Mouse (Mus musculus) layer of hippocampus, postnatal 10 days (tissue): Measurements from ENCODE around the gene Pdf. TPM values are rescaled to one million over a fixed set of nuclear protein-coding genes. Genes with fewer than 3 reads are reported as not detected.
A peak's percentile ranks its signal among the peaks of the same experiment; 100 is the strongest.

Experiments used
- DNase-seq, 2 experiments: peaks; one replicate each; pipeline ENCODE4 v3.0.0; 2021; ENCODE audit warnings: low spot score in 2 of 2
- long read RNA-seq: library from polyadenylated mRNA; stranded (forward); transcript quantifications from one replicate; pipeline ENCODE4 v2.0.0, GENCODE M21; 2023
- total RNA-seq, 2 experiments: library from RNA; stranded (reverse); gene quantifications; 2 replicates each; pipeline ENCODE4 v1.2.3; 2021

Pdf gene
- total RNA-seq: 10 to 100 TPM; 23.6 to 27.6 TPM
- long read RNA-seq, transcript Pdf-201 (2 exons, 1,306 nt): major isoform, 52 of 52 reads
- long read RNA-seq, partial matches to known transcripts: 0 of 52 reads
- long read RNA-seq, other reads (novel, unspliced or antisense): 0 of 52 reads

DNA sequence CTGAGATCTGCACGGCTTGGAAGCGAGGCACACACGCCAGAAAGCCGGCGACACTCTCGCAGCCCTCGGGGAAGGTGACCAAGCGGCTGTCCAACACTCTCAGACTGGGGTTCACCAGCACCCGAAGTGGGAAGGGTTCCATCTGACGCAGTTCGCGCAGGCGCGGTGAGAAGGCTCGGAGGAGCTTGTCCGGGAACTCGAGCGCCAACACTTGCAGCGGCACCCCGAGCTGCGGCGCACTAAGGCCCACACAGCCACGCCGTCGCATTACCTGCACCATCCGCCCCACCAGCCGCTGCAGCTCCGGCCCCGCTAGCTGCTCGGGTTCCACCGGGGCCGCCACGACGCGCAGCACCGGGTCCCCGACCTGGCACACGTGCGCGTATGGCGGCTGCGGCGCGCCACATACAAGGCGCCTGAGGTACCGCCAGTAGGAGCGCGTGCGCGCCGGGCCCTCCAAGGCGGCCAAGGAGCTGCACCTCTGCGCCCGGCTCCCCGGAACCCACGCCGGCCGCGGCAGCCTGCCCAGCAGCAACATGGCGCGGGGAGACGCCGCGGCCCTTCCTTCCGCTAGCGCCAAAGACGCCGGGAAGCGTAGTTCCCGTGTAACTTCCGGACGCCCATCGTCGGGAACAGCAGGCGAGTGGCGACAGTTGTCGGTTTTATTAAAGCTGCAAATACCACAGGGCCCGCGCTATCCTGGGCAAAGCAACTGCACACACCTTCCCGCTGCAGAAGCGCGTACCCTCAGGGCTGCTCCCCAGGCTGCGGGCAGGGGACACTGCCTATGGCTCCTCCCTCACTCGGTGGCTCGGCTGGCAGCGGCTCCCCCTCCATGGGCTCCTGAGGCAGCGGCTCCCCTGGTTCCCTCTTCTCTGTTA is at the start of gene Pdf:
TSS of gene Pdf (minus strand) at position 554 of the 881 bp plus-strand sequence.
- peak; percentile 84 to 86 for DNase-seq

DNA sequence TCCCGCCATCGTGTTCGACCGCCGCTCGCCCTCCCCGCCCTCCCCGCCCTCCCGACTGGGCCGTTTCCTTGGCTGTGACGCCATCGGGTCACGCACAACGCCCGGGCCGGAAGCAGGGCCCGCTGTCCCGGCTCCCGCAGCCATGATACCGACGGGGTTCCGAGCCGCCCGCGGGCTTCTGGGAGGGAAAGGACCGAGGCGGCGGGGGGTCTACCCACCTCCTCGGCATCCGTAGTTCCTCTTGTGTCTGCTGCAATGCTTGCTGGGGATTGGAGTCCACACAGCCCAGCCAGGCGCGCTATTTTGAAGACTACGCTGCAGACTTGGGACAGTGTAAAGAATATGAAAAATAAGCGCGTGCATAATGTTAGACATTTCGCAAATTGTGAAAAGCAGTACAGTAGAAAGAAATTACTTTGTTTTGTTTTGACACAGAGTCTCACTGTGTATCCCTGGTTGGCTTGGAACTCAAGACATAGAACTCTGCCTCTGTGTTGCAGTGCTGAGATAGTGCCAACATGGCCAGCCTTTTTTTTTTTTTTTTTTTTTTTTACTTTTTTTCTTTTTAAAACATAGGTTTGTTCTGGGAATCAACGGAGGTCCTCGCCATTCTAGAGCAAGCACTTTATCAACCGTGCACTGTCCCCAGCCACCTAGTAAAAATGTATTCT is 48.1 kb upstream of the Pdf start, which contains the start of gene Terf2:
TSS of gene Terf2 (minus strand) at position 182 of the 671 bp plus-strand sequence.
- peak; percentile 91 to 94 for DNase-seq

DNA sequence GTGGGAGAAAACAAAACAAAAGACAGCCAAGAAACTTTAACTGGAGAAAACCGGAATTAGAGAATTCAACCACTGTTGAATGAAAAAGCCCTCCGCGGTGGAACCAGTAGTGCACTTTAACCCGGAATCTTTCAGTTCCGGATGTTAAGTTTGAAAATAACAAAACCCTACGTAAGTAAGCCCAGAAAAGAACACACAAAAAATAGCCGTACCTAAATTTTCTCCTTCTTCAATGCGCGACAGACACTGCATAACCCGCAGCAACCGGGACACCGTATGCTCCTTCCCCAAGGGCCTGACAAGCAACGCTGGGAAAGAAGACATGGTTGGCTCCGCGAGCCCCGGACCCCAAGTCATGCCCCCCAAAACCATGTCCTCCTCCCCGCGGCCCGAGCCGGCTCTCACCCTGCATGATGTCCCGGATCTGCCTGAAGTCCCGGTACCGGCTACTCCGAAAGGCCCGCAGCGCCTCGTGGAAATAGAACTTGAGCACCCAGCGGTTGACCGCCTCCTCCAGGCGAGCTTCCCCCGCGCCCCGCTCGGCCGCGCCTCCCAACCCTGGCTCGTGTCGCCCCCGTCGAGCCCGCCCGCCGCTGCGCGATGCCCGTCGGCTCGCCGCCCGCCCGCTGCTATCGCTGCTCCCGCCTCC is 47.4 kb upstream of the Pdf start:
- DNase-seq: no peak

DNA sequence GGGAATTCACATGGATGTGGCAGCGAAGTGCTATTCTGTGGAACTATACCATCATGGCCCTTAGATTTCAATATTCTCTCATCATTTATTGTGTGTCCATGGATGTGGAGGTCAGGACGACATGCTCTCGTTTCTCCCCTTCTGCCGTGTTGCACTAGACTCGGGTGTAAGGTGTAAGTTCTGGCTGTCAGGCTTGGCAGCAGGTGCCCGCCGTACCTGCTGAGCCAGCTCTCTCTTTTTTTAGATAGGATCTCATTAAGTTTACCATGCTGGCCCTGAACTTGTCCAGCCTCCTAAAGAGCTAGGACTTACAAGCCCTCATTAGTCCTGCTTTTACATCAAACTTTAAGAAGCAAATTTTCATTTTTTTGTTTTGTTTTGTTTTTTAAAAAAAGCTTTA is 42.1 kb upstream of the Pdf start:
- no peak for DNase-seq

DNA sequence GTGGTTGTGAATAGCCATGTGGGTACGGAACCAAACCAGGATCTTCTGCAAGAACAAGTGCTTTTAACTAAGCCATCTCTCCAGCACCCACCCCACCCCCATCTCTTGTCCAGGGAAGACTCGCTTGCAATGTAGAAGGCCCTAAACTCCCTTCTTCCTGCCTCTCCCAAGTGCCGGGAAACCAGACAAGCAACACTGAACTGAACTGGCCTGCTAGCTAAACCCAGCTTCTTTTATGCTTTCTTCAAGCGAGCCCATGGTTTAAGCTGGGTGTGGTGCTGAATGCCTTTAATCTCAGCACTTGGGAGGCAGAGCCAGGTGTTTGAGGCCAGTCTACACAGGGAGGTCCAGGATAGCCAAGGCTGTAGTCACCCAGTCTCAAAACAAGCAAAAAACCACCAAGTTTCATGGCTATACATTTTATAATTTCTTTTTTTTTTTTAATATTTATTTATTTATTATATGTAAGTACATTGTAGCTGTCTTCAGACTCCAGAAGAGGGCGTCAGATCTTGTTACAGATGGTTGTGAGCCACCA is 40.2 kb upstream of the Pdf start:
- DNase-seq: no peak

DNA sequence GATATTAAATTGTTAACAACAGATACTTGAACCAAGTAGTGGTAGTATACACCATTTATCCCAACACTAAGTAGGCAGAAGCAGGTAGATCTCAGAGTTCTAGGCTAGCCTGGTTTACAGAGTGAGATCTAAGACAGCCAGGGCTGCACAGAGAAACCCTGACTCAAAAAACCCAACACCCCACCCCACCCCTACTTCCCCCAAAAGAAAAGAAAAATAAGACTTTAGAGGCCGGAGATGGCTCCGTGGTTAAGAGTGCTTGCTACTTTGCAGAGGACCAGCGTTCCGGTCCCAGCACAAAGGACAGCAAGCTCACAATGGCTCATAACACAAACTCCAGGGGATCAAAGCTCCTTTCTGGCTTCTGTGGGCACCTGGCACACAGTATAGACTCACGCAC is 37.6 kb upstream of the Pdf start:
- DNase-seq: no peak

DNA sequence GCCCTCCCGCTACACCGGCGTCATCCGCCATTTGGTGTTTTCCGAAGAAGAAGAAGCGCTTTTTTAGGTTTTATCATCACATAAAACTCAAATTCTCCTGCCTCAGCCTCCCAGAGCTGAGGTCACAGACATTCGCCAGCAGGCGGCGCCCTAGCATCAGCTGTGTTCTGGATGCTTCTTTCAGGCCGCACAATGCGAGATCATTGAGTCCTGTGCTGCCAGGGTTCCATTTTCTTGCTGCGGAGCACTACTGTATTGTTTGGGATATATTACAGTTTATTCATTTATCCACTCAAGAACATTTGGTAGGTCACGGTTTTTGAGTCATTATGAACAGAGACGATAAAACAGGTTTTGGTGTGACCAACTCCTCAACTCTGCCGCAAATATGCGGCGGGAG is 36.9 kb upstream of the Pdf start:
- no peak for DNase-seq

DNA sequence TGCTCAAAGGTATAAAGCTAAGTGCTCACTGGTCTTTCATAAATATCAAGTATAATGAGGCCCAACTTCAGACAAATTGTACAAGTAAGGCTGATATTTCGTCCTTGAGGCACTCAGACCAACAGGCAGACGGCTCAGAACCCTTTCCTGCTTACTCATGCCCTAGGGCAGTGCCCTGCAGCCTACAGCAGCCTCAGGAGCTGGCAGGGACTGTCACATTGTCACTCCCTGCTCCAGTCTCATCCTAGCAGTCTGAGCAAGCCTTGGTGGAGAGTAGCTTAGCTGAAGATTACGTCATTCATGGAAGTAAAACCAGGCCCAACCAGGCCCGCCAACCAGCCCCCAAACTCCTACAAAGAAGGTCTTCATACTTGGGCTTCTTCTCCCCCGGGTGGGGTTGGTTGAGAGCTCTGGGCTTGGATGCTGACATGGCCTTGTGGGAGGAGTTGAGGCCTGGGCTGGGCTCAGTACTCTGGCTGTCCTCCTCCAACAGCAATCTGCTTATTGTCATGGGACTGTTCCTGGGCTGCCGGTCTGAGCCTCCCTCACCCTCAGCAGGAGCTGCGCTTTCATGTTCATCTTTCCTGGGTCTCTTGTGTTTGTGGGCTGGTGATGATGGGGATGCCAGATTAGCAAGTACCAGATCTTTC is 27.9 kb upstream of the Pdf start:
- no peak for DNase-seq

DNA sequence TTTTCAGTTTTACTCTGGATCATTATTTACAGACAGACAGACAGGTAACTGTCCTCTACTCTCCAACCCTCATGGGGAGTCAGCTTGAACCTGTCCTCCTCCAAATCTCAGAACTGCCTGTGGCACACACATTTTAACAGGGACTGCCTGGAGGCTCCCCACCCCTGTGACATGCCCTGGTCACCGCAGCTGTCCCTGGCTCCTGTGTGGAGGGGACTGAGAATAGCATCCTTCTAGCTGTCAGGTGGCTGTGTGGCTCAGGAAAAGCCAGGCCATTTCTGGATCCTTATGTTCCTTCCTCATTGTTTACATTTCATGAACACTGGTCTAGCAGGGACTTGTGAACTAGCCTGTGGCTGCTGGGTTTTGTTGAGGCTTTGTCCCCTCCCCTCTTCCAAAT is 25.7 kb upstream of the Pdf start:
- no peak for DNase-seq

DNA sequence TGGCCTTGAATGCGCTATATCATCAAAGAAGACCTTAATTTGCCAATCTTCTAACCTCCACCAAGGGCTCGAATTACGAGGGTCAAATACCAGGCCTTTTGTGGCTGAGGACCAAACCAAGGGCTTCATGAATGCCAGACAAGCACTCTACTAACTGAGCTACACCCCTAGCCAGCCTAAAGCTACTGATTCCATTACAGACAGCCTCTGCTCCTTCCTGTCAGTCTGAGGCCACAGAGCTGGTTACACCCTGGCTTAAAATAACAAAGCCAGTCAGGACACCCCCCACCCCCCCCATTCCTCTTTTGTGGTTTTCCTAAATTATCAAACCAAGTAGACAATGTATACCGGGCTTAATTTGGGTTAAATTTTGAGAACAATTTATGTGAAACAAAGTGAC is 25.3 kb upstream of the Pdf start:
- DNase-seq: no peak

DNA sequence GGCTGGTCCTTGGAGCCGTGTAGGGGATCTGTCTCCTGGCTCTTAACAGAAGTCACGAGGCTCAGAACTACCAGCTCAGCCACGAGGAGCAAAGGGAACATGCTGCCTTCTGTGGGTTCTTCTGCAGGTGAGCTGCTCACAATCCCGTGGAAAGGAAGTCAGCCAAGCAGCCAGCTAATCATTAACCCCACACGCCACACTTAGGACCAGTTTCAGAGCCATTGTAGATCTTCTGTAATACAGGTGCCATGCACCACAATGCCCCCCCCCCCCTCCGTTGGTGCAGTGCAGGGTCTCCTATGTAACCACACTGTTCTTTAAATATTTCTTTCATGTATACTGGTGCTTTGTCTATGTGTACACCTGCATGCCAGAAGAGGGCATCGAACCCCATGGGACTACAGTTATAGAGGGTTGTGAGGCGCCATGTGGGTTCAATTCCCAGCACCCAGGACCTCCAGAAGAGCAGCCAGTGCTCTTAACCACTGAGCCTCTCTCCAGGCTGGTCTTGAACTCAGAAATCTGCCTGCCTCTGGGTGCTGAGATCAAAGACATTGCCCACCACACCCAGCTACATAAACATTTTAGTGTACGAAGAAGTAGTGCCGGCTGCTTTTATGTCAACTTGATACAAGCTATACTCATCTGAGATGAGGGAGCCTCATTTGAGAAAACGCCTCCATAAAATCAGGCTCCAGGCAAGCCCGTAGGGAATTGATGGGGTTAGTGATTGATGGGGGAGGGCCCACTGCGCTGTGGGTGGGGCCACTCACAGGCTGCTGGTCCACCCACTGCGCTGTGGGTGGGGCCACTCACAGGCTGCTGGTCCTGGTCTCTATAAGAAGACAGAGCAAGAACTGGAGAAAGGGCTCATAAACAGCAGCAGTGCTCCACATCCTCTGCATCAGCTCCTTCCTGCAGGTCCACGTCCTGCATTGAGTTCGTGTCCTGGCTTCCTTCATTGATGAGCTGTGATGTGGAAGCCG is 17.4 kb upstream of the Pdf start, which contains the start of gene Tmed6:
TSS of gene Tmed6 (minus strand) at position 134 of the 986 bp plus-strand sequence.
- no peak for DNase-seq

DNA sequence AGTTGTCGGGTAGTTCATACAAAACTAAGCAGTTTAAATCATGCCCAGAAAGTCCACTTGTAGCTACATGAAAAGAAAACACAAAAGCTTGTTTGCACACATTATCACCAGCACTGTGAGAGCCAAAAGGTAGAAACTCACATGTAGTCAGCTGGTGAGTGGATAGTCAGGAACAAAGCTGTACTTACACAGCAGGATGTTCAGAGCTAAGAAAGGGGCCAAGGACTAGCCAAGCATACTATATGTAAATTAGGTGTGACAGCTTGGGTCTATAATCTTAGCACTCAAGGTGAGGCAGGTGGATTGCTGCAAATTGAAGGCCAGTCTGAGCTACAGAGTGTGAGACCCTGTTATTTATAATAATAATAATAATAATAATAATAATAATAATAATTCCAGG is 14.2 kb upstream of the Pdf start:
- DNase-seq: no peak

DNA sequence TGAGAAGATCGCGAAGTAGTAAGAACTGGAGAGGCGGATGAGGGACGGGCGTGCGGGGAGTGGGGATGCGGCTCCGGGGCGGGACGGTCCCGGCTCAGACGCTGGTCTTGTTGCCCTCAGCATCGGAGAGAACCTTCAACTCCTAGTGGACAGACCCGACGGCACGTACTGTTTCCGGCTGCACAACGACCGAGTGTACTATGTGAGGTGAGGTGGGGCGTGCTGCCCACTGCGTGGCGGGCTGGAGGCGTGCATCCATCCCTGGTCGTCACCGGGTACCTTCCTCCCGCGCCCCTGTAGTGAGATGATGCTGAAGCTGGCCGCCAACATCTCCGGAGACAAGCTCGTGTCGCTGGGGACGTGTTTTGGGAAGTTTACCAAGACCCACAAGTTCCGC is 8.6 kb upstream of the Pdf start:
- DNase-seq: no peak

DNA sequence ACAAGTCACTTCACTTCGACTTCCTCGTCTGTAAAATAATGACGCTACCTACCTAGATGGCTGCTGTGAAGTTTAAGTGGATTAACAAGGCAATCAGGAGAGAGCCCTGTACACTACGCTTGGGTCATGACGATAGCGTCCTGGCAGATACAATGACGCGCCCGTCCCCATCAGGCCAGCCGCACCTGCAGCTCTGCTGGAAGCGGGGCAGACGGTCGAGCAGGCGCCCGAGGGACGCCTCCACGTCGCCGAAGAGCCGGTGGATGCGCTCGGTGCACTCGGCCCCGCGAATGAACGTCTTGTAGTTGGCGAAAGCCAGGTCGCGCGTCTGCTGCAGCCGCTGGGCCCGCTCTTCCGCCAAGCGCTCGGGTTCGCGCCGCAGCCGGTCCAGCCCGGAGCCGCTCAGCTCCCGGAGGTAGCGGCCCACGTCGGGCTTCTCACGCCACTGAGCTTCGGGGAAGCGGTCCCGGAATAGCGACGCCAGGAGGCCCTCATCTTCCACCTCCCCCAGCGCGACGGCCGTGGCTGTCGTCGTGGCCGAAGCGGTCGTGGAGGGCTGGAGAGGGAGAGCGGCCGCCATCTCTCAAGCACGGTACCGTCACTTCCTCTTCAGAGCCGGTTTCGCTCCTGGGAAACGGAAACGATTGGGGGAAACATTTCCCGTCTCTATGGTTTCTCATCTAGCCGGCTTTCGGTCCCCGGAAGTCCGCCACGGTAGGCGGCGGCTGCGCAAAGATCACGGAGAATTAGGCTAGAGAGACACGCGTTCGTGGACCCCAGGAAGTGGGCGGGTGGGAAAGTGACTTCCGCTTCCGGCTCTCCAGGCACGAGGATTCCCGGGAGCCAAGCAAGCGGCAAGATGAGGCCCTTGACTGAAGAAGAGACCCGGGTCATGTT is 7.9 kb upstream of the Pdf start, which contains the start of the genes Cog8 and Nip7:
TSS of gene Cog8 (minus strand) at position 614 of the 897 bp plus-strand sequence.
TSS of gene Nip7 (plus strand) at position 802 of the 897 bp plus-strand sequence.
- DNase-seq: peak; percentile 94 to 95

DNA sequence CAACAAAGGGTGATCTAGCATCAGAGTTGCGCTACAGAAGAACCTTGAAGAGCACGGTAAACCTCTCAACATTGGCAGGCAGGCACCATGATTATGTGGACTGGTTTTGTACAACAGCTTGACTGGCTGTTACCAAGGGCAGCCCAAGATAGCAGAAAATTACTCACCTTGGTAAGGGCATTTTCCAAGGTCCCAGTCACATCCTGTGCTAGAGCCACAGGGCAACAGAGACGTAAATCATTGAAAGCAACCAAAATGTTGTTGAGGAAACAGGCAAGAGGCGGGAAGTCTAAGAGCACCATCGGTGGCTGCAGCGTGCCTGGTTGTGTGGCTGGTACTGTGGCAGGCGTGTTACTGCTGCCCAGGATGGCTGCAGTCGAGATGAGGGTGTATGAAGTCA is 3.6 kb upstream of the Pdf start:
- DNase-seq: no peak

DNA sequence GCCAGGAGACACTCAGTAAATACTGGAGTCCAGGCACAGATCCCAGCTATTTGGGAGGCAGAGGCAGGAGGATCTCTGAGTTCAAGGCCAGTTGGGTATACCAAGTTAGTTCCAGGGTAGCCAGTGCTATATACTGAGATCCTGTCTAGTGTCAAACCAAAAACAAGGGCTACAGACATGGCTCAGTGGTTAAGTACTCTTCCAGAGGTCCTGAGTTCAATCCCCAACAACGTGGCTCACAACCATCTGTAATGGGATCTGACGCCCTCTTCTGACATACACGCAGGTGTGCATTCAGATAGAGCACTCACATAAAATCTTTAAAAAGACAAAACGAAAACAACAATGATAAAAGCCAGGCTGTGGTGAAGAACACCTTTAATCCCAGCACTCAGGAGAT is 1.1 kb upstream of the Pdf start:
- DNase-seq: no peak

DNA sequence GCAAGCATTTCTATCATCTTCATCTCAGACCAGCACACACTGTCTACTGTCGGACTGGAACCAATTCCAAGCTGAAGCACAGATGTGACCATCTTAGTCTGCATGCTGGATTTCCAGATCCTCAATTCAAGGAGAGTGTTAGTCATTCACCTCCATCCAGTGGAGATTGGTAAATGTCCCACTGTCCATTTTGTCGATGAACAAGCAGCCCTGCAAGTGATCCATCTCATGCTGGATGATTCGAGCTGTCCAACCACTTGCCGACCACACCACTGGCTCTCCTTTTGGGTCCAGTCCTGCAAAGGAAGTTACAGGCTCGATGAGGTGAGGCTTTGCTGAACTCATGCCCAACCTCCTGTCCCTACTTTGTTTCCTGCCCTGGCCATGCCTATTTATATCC is 1.4 kb downstream of the Pdf start:
- DNase-seq: no peak

DNA sequence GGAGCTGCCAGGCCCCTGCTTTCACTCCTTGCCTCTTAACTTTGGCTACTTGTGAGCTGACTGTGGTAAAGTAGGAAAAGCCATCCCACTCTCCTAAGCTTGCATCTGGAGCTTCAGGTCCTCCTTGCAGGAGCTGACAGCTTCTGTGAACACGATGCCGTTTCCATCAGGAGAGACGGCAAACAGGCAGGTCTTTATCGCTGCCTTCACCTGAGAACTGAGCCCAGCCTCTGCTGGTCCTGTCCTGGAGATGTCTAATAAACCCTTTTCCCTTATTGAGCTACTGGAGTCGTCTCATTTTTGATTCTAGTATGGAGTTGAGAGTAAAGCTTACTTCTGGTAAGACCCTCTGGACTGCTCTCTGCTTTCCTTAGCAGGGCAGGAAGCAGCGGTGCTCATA is 2.9 kb downstream of the Pdf start:
- DNase-seq: no peak
